Mouse (Mus musculus) ES-Bruce4 (cell line): ENCODE measurements around the gene Abhd12b. TPM values are rescaled to one million over a fixed set of nuclear protein-coding genes. Genes with fewer than 3 reads are reported as not detected.

Experiments
- H3K27ac ChIP-seq: 2 replicates; pipeline ENCODE4 v1.5.1; 2012; ENCODE audit warnings: low read length, inconsistent platforms; ENCODE audit not compliant: insufficient read depth
- H3K27me3 ChIP-seq: 2 replicates; pipeline ENCODE4 v1.6.1; 2012; ENCODE audit warnings: mild to moderate bottlenecking, low read length, inconsistent platforms; ENCODE audit not compliant: control insufficient read depth, poor library complexity, insufficient read depth, severe bottlenecking
- H3K36me3 ChIP-seq: 2 replicates; pipeline ENCODE4 v1.6.1; 2012; ENCODE audit warnings: inconsistent platforms, mild to moderate bottlenecking, low read length, moderate library complexity; ENCODE audit not compliant: control insufficient read depth, poor library complexity, insufficient read depth, severe bottlenecking
- H3K4me1 ChIP-seq: one replicate; pipeline ENCODE4 v1.8.1; 2011; ENCODE audit warnings: low read length; ENCODE audit not compliant: control insufficient read depth, insufficient read depth
- H3K4me3 ChIP-seq: 2 replicates; pipeline ENCODE4 v1.5.1; 2011; ENCODE audit warnings: low read depth, mild to moderate bottlenecking, low read length
- H3K9ac ChIP-seq: 2 replicates; pipeline ENCODE4 v1.6.1; 2012; ENCODE audit warnings: low read depth, mild to moderate bottlenecking, inconsistent platforms; ENCODE audit not compliant: poor library complexity, severe bottlenecking
- H3K9me3 ChIP-seq: replicated peaks from 2 replicates; pipeline ENCODE4 v1.6.1; 2012; ENCODE audit warnings: mild to moderate bottlenecking, low read length, inconsistent platforms; ENCODE audit not compliant: control insufficient read depth, poor library complexity, insufficient read depth, severe bottlenecking
- CTCF ChIP-seq: IDR thresholded peaks from one replicate; pipeline ENCODE4 v1.8.1; 2011; ENCODE audit warnings: low read depth, low read length
- EP300 ChIP-seq: IDR thresholded peaks from 2 replicates; pipeline ENCODE4 v1.6.1; 2011; ENCODE audit warnings: low read depth, low read length; ENCODE audit not compliant: insufficient read depth
- POLR2A ChIP-seq: IDR thresholded peaks from one replicate; pipeline ENCODE4 v1.8.1; 2011; ENCODE audit warnings: low read length; ENCODE audit not compliant: insufficient read depth
- polyA plus RNA-seq: library from polyadenylated mRNA; stranded (reverse); fragments of >200 nt; gene quantifications from 2 replicates; pipeline ENCODE4 v1.2.4, GENCODE M21; 2011; ENCODE audit warnings: low read depth; ENCODE audit not compliant: missing spikeins, insufficient read depth, insufficient read length

The Abhd12b gene
- polyA plus RNA-seq, 1 experiment: not detected

DNA sequence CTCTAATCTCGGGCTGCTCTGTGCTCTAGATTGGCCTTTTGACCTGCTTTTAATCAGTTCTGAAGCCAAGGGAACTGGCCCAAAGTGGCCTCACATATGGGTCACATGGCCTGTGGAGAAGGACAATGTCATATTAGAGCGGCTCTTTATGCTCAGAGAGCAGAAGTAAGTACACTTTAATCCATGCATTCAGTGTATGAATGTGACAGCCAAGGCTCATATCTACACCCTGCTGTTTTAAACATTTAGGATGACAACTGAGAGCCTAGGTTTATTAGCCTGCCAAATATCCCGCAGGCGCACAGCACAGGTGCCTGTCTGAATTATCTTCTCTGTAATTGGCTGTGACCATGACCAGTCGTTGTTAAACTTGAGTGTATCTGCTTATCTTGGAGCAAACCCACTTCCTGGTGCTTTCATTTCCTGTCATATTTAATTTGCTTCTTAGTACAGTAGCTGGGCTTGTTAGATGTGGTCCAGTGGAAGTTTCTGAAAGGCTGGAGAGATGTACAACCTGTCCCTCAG lies 78.1 kb downstream of the Abhd12b start:
- H3K27ac ChIP-seq: no peak overlapping the region
- no peak overlapping the region for H3K4me3 ChIP-seq
- no peaks in the 10 kb centered on the region for H3K4me1 ChIP-seq
- no peak overlapping the region for H3K9ac ChIP-seq
- TF ChIP-seq POLR2A: no peak
- TF ChIP-seq CTCF: no peak
- TF ChIP-seq EP300: no peak
- peaks cover 5% of the 10 kb centered on the region; the same call in 1 of the 2 replicates for H3K9me3 ChIP-seq
- no peaks in the 10 kb centered on the region for H3K36me3 ChIP-seq
- H3K27me3 ChIP-seq: no peaks in the 10 kb centered on the region

Other genes with a start within 250 kb of the Abhd12b start
- 48.8 and 49.4 TPM in 2 replicates for gene Sav1, start 167.1 kb upstream of the Abhd12b start, polyA plus RNA-seq
- gene Nin, start 40.4 kb upstream of the Abhd12b start, polyA plus RNA-seq: 6.3 and 7.3 TPM in 2 replicates
- gene Pygl, start 77.3 kb downstream of the Abhd12b start, polyA plus RNA-seq: 3.6 and 4.8 TPM in 2 replicates
- gene Trim9, start 193.5 kb downstream of the Abhd12b start, polyA plus RNA-seq: not detected in 2 replicates